Mouse (Mus musculus): ENCODE measurements around the gene Polr3a.

The Polr3a gene

GRCm38 (mm10) chr14:24486773-24487227 lies at the start of gene Polr3a, which contains the start of gene Rps24:
Gene Polr3a, minus strand, starts transcription at chr14:24487058.
Gene Rps24, plus strand, starts transcription at chr14:24487125.
- DNase-seq (ENCODE audit: low spot score), result peak; percentile 91

DNA sequence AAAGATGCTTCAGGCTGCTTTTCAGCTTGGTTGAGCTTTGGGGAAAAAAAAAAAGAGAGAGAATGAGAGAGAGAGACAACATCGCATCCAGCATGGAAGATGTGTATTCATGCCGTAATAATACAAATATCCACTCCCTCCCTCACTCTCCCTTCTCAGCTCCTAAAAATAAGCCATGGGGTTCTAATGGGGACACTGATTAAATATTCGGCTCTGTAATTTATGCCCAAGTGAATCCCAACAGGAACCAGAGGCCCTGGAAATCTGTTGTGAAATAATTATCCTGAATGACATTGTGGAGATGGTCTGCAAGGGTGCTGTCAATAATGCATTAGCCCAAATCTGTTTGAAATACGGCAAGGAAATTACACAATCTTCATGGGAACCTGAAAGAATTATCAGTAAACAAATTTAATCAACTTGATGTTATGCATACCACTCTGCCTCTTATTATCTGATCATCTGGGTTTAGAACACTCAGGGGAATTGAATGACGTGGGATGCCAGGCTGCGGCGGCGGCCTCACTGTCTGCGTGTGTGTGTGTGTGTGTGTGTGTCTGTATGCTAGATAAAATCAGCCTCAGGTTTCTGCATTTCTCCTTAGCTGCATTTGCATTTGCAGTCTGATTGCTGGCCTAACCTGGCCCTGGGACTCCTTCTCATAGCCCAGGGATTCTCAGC lies 48.1 kb upstream of the Polr3a start:
- DNase-seq (ENCODE audit: low spot score), result no peak

DNA sequence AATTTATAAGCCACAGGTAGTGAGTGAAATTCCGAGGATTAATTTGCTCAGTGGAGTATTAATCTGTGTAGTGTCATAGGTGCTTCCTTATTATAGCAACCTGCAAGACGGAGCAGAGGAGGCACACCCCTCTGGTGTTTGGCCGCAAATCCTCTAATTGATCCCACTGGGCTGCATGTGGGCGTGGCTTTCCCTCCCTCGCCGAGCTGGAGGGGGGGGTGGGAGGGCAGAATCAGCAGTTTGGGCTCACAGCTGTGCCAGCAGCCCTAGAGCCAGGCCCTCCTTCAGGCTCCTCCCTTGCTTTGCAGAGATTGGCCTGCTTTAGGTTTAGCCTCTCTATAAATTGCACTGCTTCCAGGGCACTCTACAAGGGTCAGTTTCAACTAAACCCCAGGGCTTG lies 43.4 kb upstream of the Polr3a start:
- no peak for DNase-seq (ENCODE audit: low spot score)

GRCm38 (mm10) chr14:24526440-24526839 lies 39.6 kb upstream of the Polr3a start:
- DNase-seq (ENCODE audit: low spot score), result no peak

- no peak for DNase-seq (ENCODE audit: low spot score)
Observed at GRCm38 (mm10) chr14:24525677-24526415, 39.0 kb upstream of the Polr3a start.

DNA sequence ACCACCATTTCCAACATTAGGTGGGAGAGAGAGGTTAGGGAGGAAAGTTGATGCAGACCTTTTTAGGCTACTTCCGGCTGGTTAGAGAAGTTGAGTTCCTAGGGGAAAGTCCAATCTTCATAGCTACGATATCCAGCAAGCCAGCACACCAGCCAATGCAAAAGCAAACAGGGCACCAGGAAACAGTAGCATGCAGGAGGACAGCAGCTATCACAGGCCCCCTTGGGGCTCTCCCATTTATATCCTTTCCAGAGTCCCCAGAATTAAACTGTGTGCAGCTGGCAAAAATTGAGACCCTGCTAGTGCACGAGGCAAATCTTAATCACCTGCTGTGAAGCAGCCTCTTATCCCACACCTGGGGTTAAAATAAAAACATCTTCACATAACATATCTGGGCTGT lies 38.3 kb upstream of the Polr3a start:
- DNase-seq (ENCODE audit: low spot score), result no peak

DNA sequence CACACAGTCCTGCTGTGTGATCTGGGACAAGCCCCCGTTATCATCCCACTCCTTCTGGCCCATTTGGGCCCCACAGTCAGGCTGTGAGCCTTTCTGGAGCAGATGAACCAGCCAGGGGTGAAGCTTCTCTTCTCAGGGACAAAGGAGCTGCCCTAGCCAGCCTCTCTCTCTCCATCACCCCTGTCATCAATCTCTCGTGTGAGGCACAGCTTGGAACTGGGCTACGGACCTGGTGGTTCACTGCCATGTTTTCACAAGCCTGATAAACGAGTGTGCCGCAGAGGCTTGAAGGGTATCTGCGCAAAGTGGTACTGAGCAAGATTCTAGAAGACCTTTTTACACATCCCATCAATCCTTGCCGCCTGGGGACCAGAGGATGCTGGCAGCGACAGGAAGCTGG lies 34.7 kb upstream of the Polr3a start:
- DNase-seq (ENCODE audit: low spot score), result no peak

DNA sequence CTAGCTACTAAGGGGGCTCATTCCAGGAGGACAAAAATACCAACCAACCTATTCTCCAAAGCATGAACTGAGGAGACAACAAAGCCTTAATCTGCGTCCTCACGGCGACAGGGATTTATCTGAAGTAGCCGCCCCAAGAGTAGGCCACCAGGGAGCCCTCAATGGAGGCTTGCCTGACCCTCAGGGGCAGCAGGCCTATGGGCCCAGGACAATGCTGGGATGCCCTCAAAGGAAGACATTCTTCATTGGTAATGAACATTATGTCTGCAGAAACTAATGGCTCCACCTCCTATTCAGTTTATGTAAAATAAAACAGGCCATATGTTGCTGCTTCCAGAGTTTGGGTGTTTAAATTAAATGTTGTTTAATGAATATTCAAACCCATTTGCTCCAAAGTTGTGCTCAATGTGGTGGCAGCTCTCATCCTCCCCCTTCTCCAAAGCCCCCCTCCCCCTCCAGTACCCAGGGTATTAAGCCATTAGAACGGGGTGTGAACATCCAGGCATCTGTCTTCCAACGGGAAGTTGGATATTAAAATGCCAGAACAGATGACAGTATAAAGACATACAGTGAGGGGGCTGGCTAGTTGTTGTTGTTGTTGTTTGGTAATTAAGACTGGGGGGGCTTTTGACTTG lies 25.8 kb upstream of the Polr3a start:
- no peak for DNase-seq (ENCODE audit: low spot score)

DNA sequence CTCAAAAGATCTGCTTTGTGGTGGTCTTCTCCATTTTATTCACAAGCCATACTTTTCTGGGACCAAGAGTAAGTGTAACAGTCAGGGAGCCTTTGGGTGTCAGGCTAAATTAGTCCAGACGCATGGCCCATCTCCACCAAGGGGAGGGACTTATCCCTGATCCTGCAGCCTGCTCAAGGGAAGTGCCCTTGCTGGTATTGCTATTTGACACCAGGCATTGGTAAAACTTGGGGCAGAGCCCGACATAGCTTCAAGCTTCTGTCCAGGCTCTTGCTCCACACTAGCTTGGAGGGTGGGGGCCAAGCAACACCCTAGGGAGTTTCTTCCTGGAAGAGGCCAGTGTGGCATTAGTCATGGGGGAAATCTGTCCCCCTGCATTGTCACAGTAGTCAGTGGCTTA lies 23.8 kb upstream of the Polr3a start:
- DNase-seq (ENCODE audit: low spot score), result no peak

DNA sequence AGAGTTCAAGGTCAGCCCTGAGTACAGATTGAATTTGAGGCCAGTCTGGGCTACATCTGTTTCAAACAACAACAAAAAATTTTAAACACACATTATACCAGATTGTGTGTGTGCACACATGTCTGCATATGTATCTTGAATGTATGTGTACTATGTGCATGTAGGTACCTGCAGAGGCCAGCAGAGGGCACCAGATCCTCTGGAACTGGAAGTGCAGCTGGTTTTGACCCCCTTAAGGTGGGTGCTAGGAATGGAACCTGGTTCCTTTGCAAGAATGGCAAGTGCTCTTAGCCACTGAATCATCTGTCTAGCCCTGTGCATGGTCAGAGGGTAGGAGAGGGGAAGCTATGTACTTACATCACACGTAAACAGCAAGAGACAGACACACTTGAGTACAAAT lies 23.4 kb upstream of the Polr3a start:
- DNase-seq (ENCODE audit: low spot score), result no peak

- no peak for DNase-seq (ENCODE audit: low spot score)
Observed at GRCm38 (mm10) chr14:24509557-24509956, 22.7 kb upstream of the Polr3a start.

DNA sequence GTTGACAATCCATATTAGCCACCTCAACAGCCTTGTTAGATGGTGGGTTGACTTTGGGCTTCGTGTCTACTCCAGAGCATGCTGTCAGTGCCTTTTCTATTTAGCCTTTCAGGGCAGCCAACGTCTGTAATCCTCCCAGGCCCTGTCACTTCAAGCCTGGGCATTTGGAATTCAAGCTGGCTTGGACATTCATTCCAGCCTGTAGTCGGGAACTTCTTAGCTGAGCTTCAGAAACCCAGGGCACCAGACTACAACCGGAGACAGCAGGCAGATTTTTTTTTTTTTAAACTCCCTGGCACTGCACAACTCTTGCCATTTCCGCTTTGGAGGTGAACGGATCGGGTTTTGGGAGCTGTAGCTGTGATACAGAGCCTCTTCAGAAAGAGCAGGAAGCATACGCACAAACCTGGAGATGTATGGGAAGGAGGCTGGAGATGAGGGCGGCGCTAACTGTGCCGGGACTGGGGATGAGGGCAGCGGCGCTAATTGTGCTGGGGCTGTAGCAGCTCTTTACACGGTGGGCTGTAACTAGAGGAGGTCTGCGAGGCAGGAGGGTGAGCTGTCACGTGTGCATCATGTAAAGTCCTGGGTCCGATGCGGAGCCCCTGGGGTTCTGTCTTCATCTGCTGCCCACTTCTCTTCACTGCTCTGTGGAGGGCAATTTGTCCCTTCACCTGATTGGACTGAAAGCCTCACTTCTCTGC lies 21.4 kb upstream of the Polr3a start:
- DNase-seq (ENCODE audit: low spot score), result no peak

DNA sequence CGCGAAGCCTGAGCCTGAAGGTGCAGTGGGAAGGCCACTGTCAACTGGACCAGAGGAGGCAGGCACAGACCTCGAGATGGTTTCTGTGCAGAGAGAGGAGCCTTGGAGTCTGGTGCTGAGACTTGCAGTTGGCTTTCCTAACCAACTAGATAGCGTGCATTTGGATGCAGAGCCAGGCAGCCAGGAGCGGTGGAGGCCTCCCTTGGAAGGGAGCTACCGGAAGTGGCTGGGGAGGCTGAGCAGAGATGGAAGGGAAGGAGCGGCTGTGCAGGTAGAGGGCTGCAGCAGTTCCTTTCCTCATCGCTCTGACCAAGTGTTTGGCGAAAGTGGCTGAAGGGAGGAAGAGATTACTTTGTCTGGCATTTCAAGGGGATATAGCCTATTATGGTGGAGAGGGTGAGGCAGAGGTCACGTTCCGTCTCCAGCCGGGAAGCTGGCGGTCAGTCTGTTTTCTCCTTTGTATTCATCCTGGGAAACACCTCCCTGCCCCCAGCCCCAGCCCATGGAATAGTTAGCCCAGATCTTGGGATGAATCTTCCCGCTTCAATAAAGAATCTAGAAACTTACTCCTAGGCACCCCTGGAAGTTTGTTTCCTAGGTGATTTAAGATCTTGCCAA lies 20.7 kb upstream of the Polr3a start:
- DNase-seq (ENCODE audit: low spot score), result no peak

DNA sequence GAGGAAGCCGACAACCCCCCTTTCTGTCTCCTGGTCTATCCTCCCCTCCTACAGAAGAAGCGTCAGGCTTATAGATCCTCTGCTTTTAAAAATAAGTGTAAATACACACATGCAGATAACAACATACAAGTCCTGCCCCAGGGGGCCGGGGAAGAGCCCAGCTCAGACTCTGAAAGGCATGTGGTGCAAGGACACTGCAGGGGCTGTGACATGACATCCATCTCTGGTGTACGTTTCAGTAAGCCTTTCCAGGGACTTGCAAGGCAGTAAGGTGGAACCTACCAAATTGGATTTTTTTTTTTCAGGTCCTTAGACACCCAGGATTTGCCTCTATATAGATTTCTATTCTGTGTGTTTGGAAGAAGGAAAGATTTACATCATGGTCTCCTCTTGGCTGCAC lies 14.4 kb upstream of the Polr3a start:
- no peak for DNase-seq (ENCODE audit: low spot score)

- DNase-seq (ENCODE audit: low spot score), result no peak
Observed at GRCm38 (mm10) chr14:24500845-24501186, 14.0 kb upstream of the Polr3a start.

DNA sequence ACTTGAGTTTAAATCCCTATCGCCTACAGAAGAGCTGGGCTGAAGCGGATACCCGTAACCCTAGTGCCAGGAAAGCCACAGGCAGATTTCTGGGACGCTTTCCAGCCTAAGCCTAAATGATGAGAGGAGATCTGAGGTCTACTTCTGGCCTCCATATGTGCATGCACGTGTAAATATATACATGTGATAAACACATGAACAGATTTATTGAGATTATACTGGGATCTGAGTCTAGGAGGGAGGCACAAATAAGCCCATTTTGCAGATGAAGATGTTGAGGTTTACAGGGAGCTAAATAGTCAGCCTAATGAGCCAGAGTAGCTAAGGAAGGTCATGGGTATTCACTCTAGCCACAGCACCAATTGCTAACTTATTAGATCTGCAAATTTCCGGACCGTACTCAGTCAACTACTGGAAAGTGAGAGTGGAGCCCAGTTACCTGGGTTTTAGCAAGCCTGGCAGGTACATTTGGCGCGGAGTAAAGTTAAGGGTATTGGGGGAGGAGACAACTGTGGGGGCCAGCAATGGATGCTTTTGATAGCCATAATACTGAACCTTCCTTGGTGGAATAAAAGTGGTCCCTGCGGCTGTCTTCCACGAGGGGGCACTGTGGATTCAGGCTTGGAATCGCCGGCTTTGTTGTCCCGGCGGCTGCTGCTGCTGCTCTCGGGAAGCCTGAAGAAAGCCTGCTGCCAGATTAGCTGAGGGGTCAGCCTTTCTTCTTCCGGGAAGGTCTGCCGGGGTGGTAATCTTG lies 13.4 kb upstream of the Polr3a start:
- DNase-seq (ENCODE audit: low spot score), result peak; percentile 56

GRCm38 (mm10) chr14:24499478-24499877 lies 12.6 kb upstream of the Polr3a start:
- DNase-seq (ENCODE audit: low spot score), result no peak

DNA sequence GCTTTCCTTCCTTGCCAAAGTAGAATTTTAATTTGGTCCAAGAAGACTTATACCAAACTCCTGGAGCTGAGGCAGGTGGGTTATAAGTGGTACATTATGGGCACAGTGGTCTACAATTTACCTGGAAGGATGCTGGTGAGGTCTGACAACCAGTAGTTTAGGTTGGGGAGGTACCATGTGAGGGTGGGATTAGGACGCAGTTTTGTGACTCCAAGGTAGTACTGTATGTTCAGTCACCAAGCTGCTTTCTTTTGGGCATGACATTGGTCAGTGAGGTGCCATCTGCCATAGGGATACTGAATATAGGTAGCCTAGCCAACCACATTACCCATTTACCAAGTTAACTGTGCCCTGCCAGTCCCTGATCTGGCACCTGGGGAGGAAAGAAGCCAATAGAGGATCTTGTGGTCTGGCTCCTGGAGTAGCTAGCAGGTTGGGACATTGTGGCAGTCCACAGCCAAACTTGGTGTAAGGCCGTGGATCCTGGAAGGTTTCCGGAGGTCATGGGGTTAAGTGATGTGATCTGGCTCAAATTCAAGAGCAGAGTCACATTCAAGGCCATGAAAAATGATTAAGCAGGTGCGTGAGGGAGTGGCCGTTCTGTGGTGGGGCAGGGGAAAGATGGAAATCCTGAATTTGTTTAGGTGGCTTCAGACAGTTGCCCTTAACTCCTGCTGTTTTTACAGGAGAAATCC lies 11.8 kb upstream of the Polr3a start:
- DNase-seq (ENCODE audit: low spot score), result no peak

DNA sequence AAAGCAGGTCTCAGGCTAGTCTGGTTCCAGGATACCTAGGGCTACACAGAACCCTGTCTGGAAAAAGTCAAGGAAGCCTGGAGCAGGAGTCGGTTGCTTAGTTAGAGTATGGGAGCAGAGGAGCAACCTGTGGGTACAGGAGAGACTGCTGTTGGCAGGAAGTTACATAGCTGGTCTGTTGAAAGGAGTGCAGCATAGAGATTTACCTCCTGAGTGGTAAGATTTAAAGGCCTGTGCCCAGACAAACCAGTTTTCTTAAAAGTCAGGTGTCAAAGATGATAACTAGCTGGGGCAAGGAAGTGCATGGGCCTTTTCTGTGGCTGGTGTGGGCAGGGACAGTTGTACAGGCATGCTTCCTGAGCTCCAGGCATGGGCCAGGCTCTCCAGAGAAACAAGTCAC lies 10.6 kb upstream of the Polr3a start:
- DNase-seq (ENCODE audit: low spot score), result no peak

GRCm38 (mm10) chr14:24496507-24496906 lies 9.6 kb upstream of the Polr3a start:
- no peak for DNase-seq (ENCODE audit: low spot score)

GRCm38 (mm10) chr14:24493256-24493655 lies 6.4 kb upstream of the Polr3a start:
- DNase-seq (ENCODE audit: low spot score), result no peak

Measured in testis, postnatal 14 days (tissue).